Comparison of ENCODE assay signal across 15 mouse cellular contexts in the genomic region with DNA sequence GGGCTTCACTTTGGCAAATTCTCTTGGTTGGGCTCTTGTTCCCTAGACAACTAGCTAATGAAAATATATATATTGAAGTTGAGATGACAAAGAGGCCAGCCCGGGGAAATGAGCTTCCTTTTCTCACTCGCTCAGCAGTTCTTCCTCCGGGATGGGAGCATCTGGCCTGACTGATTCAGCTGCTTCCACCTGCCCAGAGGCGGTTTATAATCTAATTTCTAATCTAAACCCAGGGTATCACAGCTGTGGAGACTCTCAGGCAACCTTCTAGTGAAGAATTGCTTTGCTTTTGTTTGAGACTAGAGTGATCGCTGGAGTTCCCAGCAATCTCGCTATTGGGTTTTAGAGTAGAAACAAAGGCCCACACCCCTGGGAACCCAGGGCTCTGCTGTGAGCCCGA.
DNase-seq lines count a peak whose midpoint lies in the region; ATAC-seq and TF ChIP-seq lines count a peak whose summit lies in the region.
"Had no signal": no experiment of that assay in that cellular context is flagged by ENCODE, and none has a peak within 500 bp of the region (broad histone marks: within the 10 kb centered on the region; RNA-seq: fewer than 3 reads in every experiment).

No protein-coding gene starts in this region.

- peak; percentile 51; the same call in 1 of the 2 replicates for ATAC-seq in forebrain, embryonic 12.5 days (ENCODE audit: low FRiP score)
- no peak for ATAC-seq in forebrain, embryonic 13.5 days
- peak; percentile 92 for ATAC-seq in hindbrain, embryonic 11.5 days (ENCODE audit: low FRiP score)
- ATAC-seq in midbrain, postnatal 0 days (ENCODE audit: low FRiP score) = no peak
- ATAC-seq: inflammation-experienced regulatory T-cells, adult 6 months had no signal

- no peak for TF ChIP-seq CTCF in midbrain, postnatal 0 days (IDR thresholded peaks at IDR 0.05)

- no peak overlapping the region for H3K4me3 ChIP-seq in forebrain, embryonic 12.5 days (replicated peaks)
- no peak overlapping the region for H3K4me3 ChIP-seq in forebrain, embryonic 13.5 days
- H3K4me3 ChIP-seq in hindbrain, embryonic 11.5 days (ENCODE audit: low read depth, low read length) = no peak overlapping the region
- H3K4me3 ChIP-seq in midbrain, postnatal 0 days (ENCODE audit: low read depth, low read length) = no peak overlapping the region
- H3K4me3 ChIP-seq: heart, embryonic 13.5 days; liver, embryonic 15.5 days had no signal

- no peaks in the 10 kb centered on the region for H3K27me3 ChIP-seq in forebrain, embryonic 12.5 days
- no peaks in the 10 kb centered on the region for H3K27me3 ChIP-seq in forebrain, embryonic 13.5 days
- H3K27me3 ChIP-seq in hindbrain, embryonic 11.5 days (ENCODE audit: control insufficient read depth, insufficient read depth, low read length) = no peaks in the 10 kb centered on the region
- no peaks in the 10 kb centered on the region for H3K27me3 ChIP-seq in midbrain, postnatal 0 days (ENCODE audit: insufficient read depth, low read length)
- H3K27me3 ChIP-seq: heart, embryonic 13.5 days; liver, embryonic 15.5 days had no signal

- no peak overlapping the region for H3K9ac ChIP-seq in forebrain, embryonic 12.5 days
- no peak overlapping the region for H3K9ac ChIP-seq in forebrain, embryonic 13.5 days
- no peak overlapping the region for H3K9ac ChIP-seq in hindbrain, embryonic 11.5 days (ENCODE audit: low read depth, low read length)
- no peak overlapping the region for H3K9ac ChIP-seq in midbrain, postnatal 0 days (replicated peaks; ENCODE audit: low read length, poor library complexity, severe bottlenecking)
- H3K9ac ChIP-seq: heart, embryonic 13.5 days; liver, embryonic 15.5 days had no signal

- H3K9me3 ChIP-seq in forebrain, embryonic 12.5 days = no peaks in the 10 kb centered on the region
- H3K9me3 ChIP-seq in forebrain, embryonic 13.5 days (replicated peaks) = no peaks in the 10 kb centered on the region
- H3K9me3 ChIP-seq in hindbrain, embryonic 11.5 days (ENCODE audit: control insufficient read depth, low read length) = no peaks in the 10 kb centered on the region
- H3K9me3 ChIP-seq in midbrain, postnatal 0 days (ENCODE audit: low read length) = no peaks in the 10 kb centered on the region
- H3K9me3 ChIP-seq: heart, embryonic 13.5 days; liver, embryonic 15.5 days had no signal

- no peak overlapping the region for H3K4me2 ChIP-seq in forebrain, embryonic 12.5 days
- H3K4me2 ChIP-seq in forebrain, embryonic 13.5 days = no peak overlapping the region
- H3K4me2 ChIP-seq in hindbrain, embryonic 11.5 days (replicated peaks; ENCODE audit: low read depth, low read length) = no peak overlapping the region
- H3K4me2 ChIP-seq in midbrain, postnatal 0 days (ENCODE audit: low read depth, low read length, poor library complexity, severe bottlenecking) = no peak overlapping the region
- H3K4me2 ChIP-seq: heart, embryonic 13.5 days; liver, embryonic 15.5 days had no signal

- peaks cover 3% of the 10 kb centered on the region; the same call in 1 of the 2 replicates for H3K4me1 ChIP-seq in forebrain, embryonic 12.5 days
- no peaks in the 10 kb centered on the region for H3K4me1 ChIP-seq in forebrain, embryonic 13.5 days
- H3K4me1 ChIP-seq in hindbrain, embryonic 11.5 days (replicated peaks; ENCODE audit: control insufficient read depth, insufficient read depth, low read length) = no peaks in the 10 kb centered on the region
- no peaks in the 10 kb centered on the region for H3K4me1 ChIP-seq in midbrain, postnatal 0 days (ENCODE audit: insufficient read depth, low read length)
- H3K4me1 ChIP-seq: heart, embryonic 13.5 days; liver, embryonic 15.5 days had no signal

- 26% methylated on average over 7 of the region's 7 CpGs for WGBS in forebrain, embryonic 12.5 days
- WGBS in forebrain, embryonic 13.5 days = 19% methylated on average over 7 of the region's 7 CpGs
- WGBS in hindbrain, embryonic 11.5 days = 23% methylated on average over 7 of the region's 7 CpGs
- WGBS in midbrain, postnatal 0 days = 12% methylated on average over 7 of the region's 7 CpGs

- H3K27ac ChIP-seq in forebrain, embryonic 12.5 days = no peak overlapping the region
- no peak overlapping the region for H3K27ac ChIP-seq in forebrain, embryonic 13.5 days
- peak overlapping the region; percentile 76 for H3K27ac ChIP-seq in hindbrain, embryonic 11.5 days (ENCODE audit: low read depth, low read length)
- H3K27ac ChIP-seq in midbrain, postnatal 0 days (ENCODE audit: low read depth, low read length) = no peak overlapping the region
- H3K27ac ChIP-seq: heart, embryonic 13.5 days; liver, embryonic 15.5 days had no signal

- H3K36me3 ChIP-seq in forebrain, embryonic 12.5 days (replicated peaks) = no peaks in the 10 kb centered on the region
- no peaks in the 10 kb centered on the region for H3K36me3 ChIP-seq in forebrain, embryonic 13.5 days (ENCODE audit: poor library complexity, severe bottlenecking)
- no peaks in the 10 kb centered on the region for H3K36me3 ChIP-seq in hindbrain, embryonic 11.5 days (ENCODE audit: control insufficient read depth, insufficient read depth, low read length)
- H3K36me3 ChIP-seq in midbrain, postnatal 0 days (ENCODE audit: insufficient read depth, low read length) = no peaks in the 10 kb centered on the region
- H3K36me3 ChIP-seq: heart, embryonic 13.5 days; liver, embryonic 15.5 days had no signal

- DNase-seq in brain, adult 2 months (ENCODE audit: low read depth, low spot score) = peak; percentile 2
- DNase-seq in hindbrain, embryonic 11.5 days (ENCODE audit: low spot score) = peak; percentile 63
- DNase-seq in midbrain, postnatal 0 days (ENCODE audit: low spot score) = peak; percentile 38
- DNase-seq in spleen, postnatal 14 days (ENCODE audit: low spot score in 2 of 2) = no peak
- no peak for DNase-seq in right cerebral cortex, postnatal 10 days (ENCODE audit: low spot score in 2 of 2)
- no peak for DNase-seq in testis, postnatal 14 days (ENCODE audit: low spot score)
- DNase-seq: adrenal gland, postnatal 36 days; cerebellum, adult 8-10 months; kidney, postnatal 36 days; right cerebral cortex, postnatal 4 days had no signal

Comparison
In these comparisons a context has a peak if more than half of its experiments do, and no peak if none do; other contexts are left out.
1. ATAC-seq: peak in forebrain, embryonic 12.5 days (single experiment) and hindbrain, embryonic 11.5 days (single experiment); none in forebrain, embryonic 13.5 days (single experiment) and midbrain, postnatal 0 days (single experiment).
2. DNase-seq: peak in brain, adult 2 months (single experiment), hindbrain, embryonic 11.5 days (single experiment) and midbrain, postnatal 0 days (single experiment); none in spleen, postnatal 14 days (0 of 2), right cerebral cortex, postnatal 10 days (0 of 2) and testis, postnatal 14 days (single experiment).